24 mouse cellular contexts compared by ENCODE assay signal in genomic region chr9:44998138-44998537, GRCm38 (mm10). TPM values are rescaled to one million over a fixed set of nuclear protein-coding genes. Genes with fewer than 3 reads are reported as not detected.
DNase-seq lines count a peak whose midpoint lies in the region; ATAC-seq lines count a peak whose summit lies in the region.
"Had no signal": no experiment of that assay in that cellular context is flagged by ENCODE, and none has a peak within 500 bp of the region (broad histone marks: within the 10 kb centered on the region; RNA-seq: fewer than 3 reads in every experiment).

No protein-coding gene starts in this region.

- DNase-seq in thymus, postnatal 0 days (ENCODE audit: low spot score): peak; percentile 74
- no peak for DNase-seq in layer of hippocampus, postnatal 36 days
- DNase-seq in left cerebral cortex, adult 18-20 months (ENCODE audit: low spot score in 2 of 2): no peak
- no peak for DNase-seq in right cerebral cortex, postnatal 14 days
- DNase-seq: adrenal gland, postnatal 25 days; gastrocnemius, adult 2 months; heart, adult 18-20 months; heart, postnatal 36 days; retina, postnatal 1 day had no signal

- H3K36me3 ChIP-seq in megakaryocyte, embryonic 14.5 days (replicated peaks; ENCODE audit: low read length): no peaks in the 10 kb centered on the region
- H3K36me3 ChIP-seq: forebrain, embryonic 10.5 days; heart, embryonic 13.5 days; midbrain, embryonic 15.5 days had no signal

- no peaks in the 10 kb centered on the region for H3K9me3 ChIP-seq in megakaryocyte, embryonic 14.5 days
- H3K9me3 ChIP-seq: forebrain, embryonic 10.5 days; heart, embryonic 13.5 days; midbrain, embryonic 15.5 days had no signal

- ATAC-seq in megakaryocyte, adult 5-6 weeks (ENCODE audit: poor library complexity, severe bottlenecking): no peak
- ATAC-seq in inflammation-experienced regulatory T-cells, adult 6 months: peak; percentile 78
- ATAC-seq: intestine, embryonic 16.5 days; lung, postnatal 0 days; midbrain, embryonic 15.5 days had no signal

- peaks cover 56% of the 10 kb centered on the region for H3K27me3 ChIP-seq in megakaryocyte, embryonic 14.5 days (replicated peaks)
- H3K27me3 ChIP-seq: midbrain, embryonic 15.5 days had no signal

- peaks cover 38% of the 10 kb centered on the region for H3K4me1 ChIP-seq in megakaryocyte, embryonic 14.5 days
- H3K4me1 ChIP-seq: forebrain, embryonic 10.5 days; heart, embryonic 13.5 days; midbrain, embryonic 15.5 days had no signal

- peak overlapping the region; percentile 42 for H3K4me3 ChIP-seq in megakaryocyte, embryonic 14.5 days (replicated peaks)
- H3K4me3 ChIP-seq: forebrain, embryonic 10.5 days; gastrocnemius, adult 2 months; heart, embryonic 13.5 days; midbrain, embryonic 15.5 days had no signal

RNA-seq across cellular contexts. Expression of gene Cd3e, which starts 11.3 kb away (rescaled TPM):
- not detected in 2 replicates for polyA plus RNA-seq in megakaryocyte, embryonic 14.5 days (2012; ENCODE audit: insufficient read depth, low replicate concordance)
- 3.5 and 5.8 TPM in 2 replicates for total RNA-seq in megakaryocyte, adult 5-6 weeks (2015)
- 0.73 and 4.1 TPM in 2 replicates for total RNA-seq in megakaryocyte, adult 5-6 weeks (2017)
- 1,000 to 10,000 TPM in 2 of 3 experiments, 100 to 1,000 TPM in 1; 995 to 1,814 (median 1,394) TPM for polyA plus RNA-seq in inflammation-experienced regulatory T-cells, adult 6 months (2017; shearing (Covaris generic))
- polyA plus RNA-seq in thymus, postnatal 0 days (2015; fragmentation: Nextera tagmentation; extraction: Ambion mirVana): 511 and 576 TPM in 2 replicates
- total RNA-seq in layer of hippocampus, postnatal 36 days (2021): not detected
- not detected for total RNA-seq in left cerebral cortex, adult 18-20 months (2021)
- total RNA-seq: gastrocnemius, adult 2 months; layer of hippocampus, postnatal 10 days; left cerebral cortex, postnatal 10 days; megakaryocyte progenitor cell, adult 5-6 weeks had no signal
- polyA plus RNA-seq: forebrain, embryonic 10.5 days; kidney, embryonic 14.5 days; liver, embryonic 14.5 days had no signal

RNA-seq across cellular contexts. Expression of gene Cd3d, which starts 16.6 kb away (rescaled TPM):
- polyA plus RNA-seq in megakaryocyte, embryonic 14.5 days (2012; ENCODE audit: insufficient read depth, low replicate concordance): not detected in 2 replicates
- 2.3 and 6.8 TPM in 2 replicates for total RNA-seq in megakaryocyte, adult 5-6 weeks (2015)
- total RNA-seq in megakaryocyte, adult 5-6 weeks (2017): 2.1 and 6.3 TPM in 2 replicates
- 1,000 to 10,000 TPM in 1 of 3 experiments, 100 to 1,000 TPM in 2; 684 to 1,006 (median 966) TPM for polyA plus RNA-seq in inflammation-experienced regulatory T-cells, adult 6 months (2017; shearing (Covaris generic))
- 485 and 511 TPM in 2 replicates for polyA plus RNA-seq in thymus, postnatal 0 days (2015; fragmentation: Nextera tagmentation; extraction: Ambion mirVana)
- total RNA-seq in layer of hippocampus, postnatal 36 days (2021): not detected
- total RNA-seq in left cerebral cortex, adult 18-20 months (2021): not detected
- total RNA-seq: adrenal gland, postnatal 25 days; gastrocnemius, adult 2 months; layer of hippocampus, postnatal 10 days; left cerebral cortex, postnatal 10 days had no signal
- polyA plus RNA-seq: forebrain, embryonic 10.5 days; hindbrain, embryonic 14.5 days; intestine, embryonic 16.5 days; kidney, embryonic 14.5 days; limb, embryonic 14.5 days; midbrain, embryonic 15.5 days had no signal

RNA-seq across cellular contexts. Expression of gene Cd3g, which starts 17.9 kb away (rescaled TPM):
- not detected in 2 replicates for polyA plus RNA-seq in megakaryocyte, embryonic 14.5 days (2012; ENCODE audit: insufficient read depth, low replicate concordance)
- total RNA-seq in megakaryocyte, adult 5-6 weeks (2015): 6.2 and 11.0 TPM in 2 replicates
- 14.8 and 17.2 TPM in 2 replicates for total RNA-seq in megakaryocyte, adult 5-6 weeks (2017)
- polyA plus RNA-seq in inflammation-experienced regulatory T-cells, adult 6 months (2017; shearing (Covaris generic)): 1,000 to 10,000 TPM; 1,536 to 1,970 (median 1,828) TPM
- 973 and 1,015 TPM in 2 replicates for polyA plus RNA-seq in thymus, postnatal 0 days (2015; fragmentation: Nextera tagmentation; extraction: Ambion mirVana)
- total RNA-seq in layer of hippocampus, postnatal 36 days (2021): not detected
- total RNA-seq in left cerebral cortex, adult 18-20 months (2021): not detected
- total RNA-seq: gastrocnemius, adult 2 months; heart, postnatal 36 days; layer of hippocampus, postnatal 10 days; left cerebral cortex, postnatal 10 days had no signal
- polyA plus RNA-seq: forebrain, embryonic 10.5 days; hindbrain, embryonic 14.5 days; kidney, embryonic 14.5 days; midbrain, embryonic 15.5 days had no signal

RNA-seq across cellular contexts. Expression of gene Ube4a, which starts 32.7 kb away (rescaled TPM):
- 0.76 and 2.0 TPM in 2 replicates for polyA plus RNA-seq in megakaryocyte, embryonic 14.5 days (2012; ENCODE audit: insufficient read depth, low replicate concordance)
- total RNA-seq in megakaryocyte, adult 5-6 weeks (2015): 43.0 and 53.3 TPM in 2 replicates
- total RNA-seq in megakaryocyte, adult 5-6 weeks (2017): 30.3 and 33.3 TPM in 2 replicates
- polyA plus RNA-seq in inflammation-experienced regulatory T-cells, adult 6 months (2017; shearing (Covaris generic)): 10 to 100 TPM; 25.5 to 40.2 (median 34.4) TPM
- polyA plus RNA-seq in thymus, postnatal 0 days (2015; fragmentation: Nextera tagmentation; extraction: Ambion mirVana): 18.6 and 19.5 TPM in 2 replicates
- total RNA-seq in layer of hippocampus, postnatal 36 days (2021): 10 to 100 TPM; 72.1 to 78.3 TPM
- 10 to 100 TPM; 66.7 to 69.0 TPM for total RNA-seq in left cerebral cortex, adult 18-20 months (2021)

RNA-seq across cellular contexts. Expression of gene Mpzl2, which starts 41.5 kb away (rescaled TPM):
- not detected in 2 replicates for polyA plus RNA-seq in megakaryocyte, embryonic 14.5 days (2012; ENCODE audit: insufficient read depth, low replicate concordance)
- not detected in 2 replicates for total RNA-seq in megakaryocyte, adult 5-6 weeks (2015)
- 0.04 TPM in 1 of 2 replicates, not detected in the other for total RNA-seq in megakaryocyte, adult 5-6 weeks (2017)
- polyA plus RNA-seq in inflammation-experienced regulatory T-cells, adult 6 months (2017; shearing (Covaris generic)): not detected
- polyA plus RNA-seq in thymus, postnatal 0 days (2015; fragmentation: Nextera tagmentation; extraction: Ambion mirVana): 5.9 and 7.4 TPM in 2 replicates
- total RNA-seq in layer of hippocampus, postnatal 36 days (2021): 1 to 10 TPM in 1 of 2 experiments, under 1 TPM in 1; 0.42 to 1.1 TPM
- total RNA-seq in left cerebral cortex, adult 18-20 months (2021): 1 to 10 TPM; 1.9 TPM
- total RNA-seq: megakaryocyte progenitor cell, adult 5-6 weeks had no signal

Comparison
In these comparisons a context has a peak if more than half of its experiments do, and no peak if none do; other contexts are left out.
1. RNA of gene Cd3g, which starts 17.9 kb away (total RNA-seq): 6.2 to 17.2 TPM in megakaryocyte, adult 5-6 weeks; not detected in left cerebral cortex, adult 18-20 months and not detected in layer of hippocampus, postnatal 36 days; every median in the first group is over 4 times any median in the second.